Mouse (Mus musculus): ENCODE measurements around the gene Gtf2a1.
"Not testable (repeated sequence)": the region's sequence is repeated elsewhere in the genome, so short reads cannot be mapped to it uniquely, and the experiment has no call there.

Gene Gtf2a1

GRCm38 (mm10) chr12:91581204-91582070 is 8.8 kb downstream of the Gtf2a1 start:
- DNase-seq (ENCODE audit: extremely low spot score, low spot score): no peak

GRCm38 (mm10) chr12:91579665-91580064 is 10.6 kb downstream of the Gtf2a1 start:
- no peak for DNase-seq (ENCODE audit: extremely low spot score, low spot score)

- no peak for DNase-seq (ENCODE audit: extremely low spot score, low spot score)
These were observed 18.6 kb downstream of the Gtf2a1 start for GRCm38 (mm10) chr12:91571708-91572107.

GRCm38 (mm10) chr12:91569255-91569654 is 21.0 kb downstream of the Gtf2a1 start:
- no peak for DNase-seq (ENCODE audit: extremely low spot score, low spot score)

GRCm38 (mm10) chr12:91567145-91567544 is 23.1 kb downstream of the Gtf2a1 start:
- no peak for DNase-seq (ENCODE audit: extremely low spot score, low spot score)

GRCm38 (mm10) chr12:91558152-91558551 is 32.1 kb downstream of the Gtf2a1 start:
- DNase-seq (ENCODE audit: extremely low spot score, low spot score): not testable (repeated sequence)

GRCm38 (mm10) chr12:91557358-91558005 is 32.8 kb downstream of the Gtf2a1 start:
- DNase-seq (ENCODE audit: extremely low spot score, low spot score): not testable (repeated sequence)

GRCm38 (mm10) chr12:91551773-91552526 is 38.3 kb downstream of the Gtf2a1 start:
- no peak for DNase-seq (ENCODE audit: extremely low spot score, low spot score)

- DNase-seq (ENCODE audit: extremely low spot score, low spot score): no peak
These were observed 40.8 kb downstream of the Gtf2a1 start for GRCm38 (mm10) chr12:91549471-91549870.

- no peak for DNase-seq (ENCODE audit: extremely low spot score, low spot score)
These were observed 50.1 kb downstream of the Gtf2a1 start for GRCm38 (mm10) chr12:91540202-91540601.

GRCm38 (mm10) chr12:91534514-91534913 is 55.8 kb downstream of the Gtf2a1 start:
- no peak for DNase-seq (ENCODE audit: extremely low spot score, low spot score)

GRCm38 (mm10) chr12:91523626-91524025 is 66.7 kb downstream of the Gtf2a1 start:
- DNase-seq (ENCODE audit: extremely low spot score, low spot score): no peak

GRCm38 (mm10) chr12:91517808-91518207 is 72.5 kb downstream of the Gtf2a1 start:
- no peak for DNase-seq (ENCODE audit: extremely low spot score, low spot score)

GRCm38 (mm10) chr12:91513980-91514379 is 76.3 kb downstream of the Gtf2a1 start:
- DNase-seq (ENCODE audit: extremely low spot score, low spot score): no peak

GRCm38 (mm10) chr12:91511766-91512165 is 78.5 kb downstream of the Gtf2a1 start:
- DNase-seq (ENCODE audit: extremely low spot score, low spot score): no peak
